Mouse (Mus musculus): ENCODE results near the gene Hcn1. TPM values are rescaled to one million over a fixed set of nuclear protein-coding genes. Genes with fewer than 3 reads are reported as not detected.

Hcn1 gene
- polyA plus RNA-seq, 1 experiment from 2014 or later = not detected

- Histone ChIP-seq H3K4me2 (ENCODE audit: low read depth, low read length) (no peak overlapping the region), H3K4me1 (ENCODE audit: control insufficient read depth, low read depth, low read length) (no peaks in the 10 kb centered on the region), H3K27ac (ENCODE audit: low read length) (no peak overlapping the region), H3K9ac (ENCODE audit: low read depth, low read length) (no peak overlapping the region), H3K4me3 (ENCODE audit: low read depth, low read length) (no peak overlapping the region), H3K27me3 (ENCODE audit: control insufficient read depth, insufficient read depth, low read depth, low read length) (no peaks in the 10 kb centered on the region), H3K36me3 (ENCODE audit: control insufficient read depth, insufficient read depth) (no peaks in the 10 kb centered on the region), H3K9me3 (replicated peaks; ENCODE audit: control insufficient read depth, low read length) (no peaks in the 10 kb centered on the region)
- ATAC-seq (ENCODE audit: low read depth) = no peak
- WGBS (ENCODE audit: insufficient replicate concordance) = 50% methylated on average over 1 of the region's 1 CpGs
Observed at GRCm38 (mm10) chr13:117836658-117837057, 234.5 kb downstream of the Hcn1 start.

GRCm38 (mm10) chr13:117838264-117838663 is 236.1 kb downstream of the Hcn1 start:
- WGBS (ENCODE audit: insufficient replicate concordance) = 69% methylated on average over 7 of the region's 7 CpGs
- Histone ChIP-seq H3K4me3 (ENCODE audit: low read depth, low read length) (no peak overlapping the region), H3K36me3 (ENCODE audit: control insufficient read depth, insufficient read depth) (no peaks in the 10 kb centered on the region), H3K4me1 (ENCODE audit: control insufficient read depth, low read depth, low read length) (no peaks in the 10 kb centered on the region), H3K9ac (ENCODE audit: low read depth, low read length) (no peak overlapping the region), H3K27me3 (ENCODE audit: control insufficient read depth, insufficient read depth, low read depth, low read length) (no peaks in the 10 kb centered on the region), H3K27ac (ENCODE audit: low read length) (no peak overlapping the region), H3K9me3 (replicated peaks; ENCODE audit: control insufficient read depth, low read length) (no peaks in the 10 kb centered on the region), H3K4me2 (ENCODE audit: low read depth, low read length) (no peak overlapping the region)
- ATAC-seq (ENCODE audit: low read depth) = no peak

GRCm38 (mm10) chr13:117842366-117842765 is 240.2 kb downstream of the Hcn1 start:
- no peaks in the 10 kb centered on the region for H3K27me3 ChIP-seq (ENCODE audit: control insufficient read depth, insufficient read depth, low read depth, low read length)
- no peak overlapping the region for H3K4me2 ChIP-seq (ENCODE audit: low read depth, low read length)
- H3K9ac ChIP-seq (ENCODE audit: low read depth, low read length) = no peak overlapping the region
- no peaks in the 10 kb centered on the region for H3K4me1 ChIP-seq (ENCODE audit: control insufficient read depth, low read depth, low read length)
- no peaks in the 10 kb centered on the region for H3K9me3 ChIP-seq (replicated peaks; ENCODE audit: control insufficient read depth, low read length)
- ATAC-seq (ENCODE audit: low read depth) = no peak
- no peak overlapping the region for H3K4me3 ChIP-seq (ENCODE audit: low read depth, low read length)
- H3K27ac ChIP-seq (ENCODE audit: low read length) = no peak overlapping the region
- no peaks in the 10 kb centered on the region for H3K36me3 ChIP-seq (ENCODE audit: control insufficient read depth, insufficient read depth)

- Histone ChIP-seq H3K36me3 (ENCODE audit: control insufficient read depth, insufficient read depth) (no peaks in the 10 kb centered on the region), H3K27me3 (ENCODE audit: control insufficient read depth, insufficient read depth, low read depth, low read length) (no peaks in the 10 kb centered on the region), H3K9me3 (replicated peaks; ENCODE audit: control insufficient read depth, low read length) (no peaks in the 10 kb centered on the region), H3K4me1 (ENCODE audit: control insufficient read depth, low read depth, low read length) (no peaks in the 10 kb centered on the region), H3K9ac (ENCODE audit: low read depth, low read length) (no peak overlapping the region), H3K4me3 (ENCODE audit: low read depth, low read length) (no peak overlapping the region), H3K4me2 (ENCODE audit: low read depth, low read length) (no peak overlapping the region), H3K27ac (ENCODE audit: low read length) (no peak overlapping the region)
- 67% methylated on average over 2 of the region's 2 CpGs for WGBS (ENCODE audit: insufficient replicate concordance)
- ATAC-seq (ENCODE audit: low read depth) = no peak
Observed at GRCm38 (mm10) chr13:117847290-117847689, 245.2 kb downstream of the Hcn1 start.

- Histone ChIP-seq H3K36me3 (ENCODE audit: control insufficient read depth, insufficient read depth) (no peaks in the 10 kb centered on the region), H3K27ac (ENCODE audit: low read length) (no peak overlapping the region), H3K27me3 (ENCODE audit: control insufficient read depth, insufficient read depth, low read depth, low read length) (no peaks in the 10 kb centered on the region), H3K9me3 (replicated peaks; ENCODE audit: control insufficient read depth, low read length) (no peaks in the 10 kb centered on the region), H3K4me2 (ENCODE audit: low read depth, low read length) (no peak overlapping the region), H3K4me3 (ENCODE audit: low read depth, low read length) (no peak overlapping the region), H3K4me1 (ENCODE audit: control insufficient read depth, low read depth, low read length) (no peaks in the 10 kb centered on the region), H3K9ac (ENCODE audit: low read depth, low read length) (no peak overlapping the region)
- 57% methylated on average over 4 of the region's 4 CpGs for WGBS (ENCODE audit: insufficient replicate concordance)
- no peak for ATAC-seq (ENCODE audit: low read depth)
Observed at GRCm38 (mm10) chr13:117848757-117849156, 246.6 kb downstream of the Hcn1 start.

- H3K4me1 ChIP-seq (ENCODE audit: control insufficient read depth, low read depth, low read length) = no peaks in the 10 kb centered on the region
- H3K9ac ChIP-seq (ENCODE audit: low read depth, low read length) = no peak overlapping the region
- 56% methylated on average over 6 of the region's 6 CpGs for WGBS (ENCODE audit: insufficient replicate concordance)
- no peak overlapping the region for H3K4me3 ChIP-seq (ENCODE audit: low read depth, low read length)
- H3K27me3 ChIP-seq (ENCODE audit: control insufficient read depth, insufficient read depth, low read depth, low read length) = no peaks in the 10 kb centered on the region
- H3K27ac ChIP-seq (ENCODE audit: low read length) = no peak overlapping the region
- H3K9me3 ChIP-seq (replicated peaks; ENCODE audit: control insufficient read depth, low read length) = no peaks in the 10 kb centered on the region
- no peak for ATAC-seq (ENCODE audit: low read depth)
- no peaks in the 10 kb centered on the region for H3K36me3 ChIP-seq (ENCODE audit: control insufficient read depth, insufficient read depth)
- no peak overlapping the region for H3K4me2 ChIP-seq (ENCODE audit: low read depth, low read length)
Observed at GRCm38 (mm10) chr13:117851954-117852710, 250.0 kb downstream of the Hcn1 start.

- no peak overlapping the region for H3K4me3 ChIP-seq (ENCODE audit: low read depth, low read length)
- H3K36me3 ChIP-seq (ENCODE audit: control insufficient read depth, insufficient read depth) = no peaks in the 10 kb centered on the region
- no peaks in the 10 kb centered on the region for H3K27me3 ChIP-seq (ENCODE audit: control insufficient read depth, insufficient read depth, low read depth, low read length)
- no peaks in the 10 kb centered on the region for H3K9me3 ChIP-seq (replicated peaks; ENCODE audit: control insufficient read depth, low read length)
- H3K9ac ChIP-seq (ENCODE audit: low read depth, low read length) = no peak overlapping the region
- WGBS (ENCODE audit: insufficient replicate concordance) = 47% methylated on average over 2 of the region's 2 CpGs
- no peak overlapping the region for H3K27ac ChIP-seq (ENCODE audit: low read length)
- no peaks in the 10 kb centered on the region for H3K4me1 ChIP-seq (ENCODE audit: control insufficient read depth, low read depth, low read length)
- no peak overlapping the region for H3K4me2 ChIP-seq (ENCODE audit: low read depth, low read length)
- ATAC-seq (ENCODE audit: low read depth) = no peak
Observed at GRCm38 (mm10) chr13:117852711-117853051, 250.6 kb downstream of the Hcn1 start.

GRCm38 (mm10) chr13:117858416-117858815 is 256.3 kb downstream of the Hcn1 start:
- Histone ChIP-seq H3K4me3 (ENCODE audit: low read depth, low read length) (no peak overlapping the region), H3K27me3 (ENCODE audit: control insufficient read depth, insufficient read depth, low read depth, low read length) (no peaks in the 10 kb centered on the region), H3K9ac (ENCODE audit: low read depth, low read length) (no peak overlapping the region), H3K9me3 (replicated peaks; ENCODE audit: control insufficient read depth, low read length) (no peaks in the 10 kb centered on the region), H3K36me3 (ENCODE audit: control insufficient read depth, insufficient read depth) (no peaks in the 10 kb centered on the region), H3K4me2 (ENCODE audit: low read depth, low read length) (no peak overlapping the region), H3K4me1 (ENCODE audit: control insufficient read depth, low read depth, low read length) (no peaks in the 10 kb centered on the region), H3K27ac (ENCODE audit: low read length) (no peak overlapping the region)
- ATAC-seq (ENCODE audit: low read depth) = no peak
- 48% methylated on average over 3 of the region's 3 CpGs for WGBS (ENCODE audit: insufficient replicate concordance)

- H3K9ac ChIP-seq (ENCODE audit: low read depth, low read length) = no peak overlapping the region
- H3K4me1 ChIP-seq (ENCODE audit: control insufficient read depth, low read depth, low read length) = no peaks in the 10 kb centered on the region
- H3K36me3 ChIP-seq (ENCODE audit: control insufficient read depth, insufficient read depth) = no peaks in the 10 kb centered on the region
- no peak overlapping the region for H3K4me2 ChIP-seq (ENCODE audit: low read depth, low read length)
- H3K4me3 ChIP-seq (ENCODE audit: low read depth, low read length) = no peak overlapping the region
- H3K27me3 ChIP-seq (ENCODE audit: control insufficient read depth, insufficient read depth, low read depth, low read length) = no peaks in the 10 kb centered on the region
- ATAC-seq (ENCODE audit: low read depth) = no peak
- 21% methylated on average over 8 of the region's 8 CpGs for WGBS (ENCODE audit: insufficient replicate concordance)
- H3K27ac ChIP-seq (ENCODE audit: low read length) = no peak overlapping the region
- no peaks in the 10 kb centered on the region for H3K9me3 ChIP-seq (replicated peaks; ENCODE audit: control insufficient read depth, low read length)
Observed at GRCm38 (mm10) chr13:117877787-117878186, 275.7 kb downstream of the Hcn1 start.
